Mouse (Mus musculus) hindbrain, embryonic 16.5 days (tissue): Measurements from ENCODE around the gene Plvap. TPM values are rescaled to one million over a fixed set of nuclear protein-coding genes. Genes with fewer than 3 reads are reported as not detected.

Experiments used
- ATAC-seq: fragments of 200-750 bp; cut with Nextera tagmentation; 2 replicates; pipeline ENCODE4 v1.8.0; 2017; ENCODE audit warnings: moderate TSS enrichment, moderate library complexity
- H3K27ac ChIP-seq: fragments of 300-500 bp; sonication (generic); 2 replicates; pipeline ENCODE4 v1.5.1; 2014; ENCODE audit warnings: low read depth, mild to moderate bottlenecking, control low read depth, low read length, moderate library complexity
- H3K27me3 ChIP-seq: fragments of 300-500 bp; sonication (generic); replicated peaks from 2 replicates; pipeline ENCODE4 v1.6.1; 2014; ENCODE audit warnings: low read length; ENCODE audit not compliant: control insufficient read depth, insufficient read depth
- H3K36me3 ChIP-seq: fragments of 300-500 bp; sonication (generic); 2 replicates; pipeline ENCODE4 v1.6.1; 2014; ENCODE audit warnings: mild to moderate bottlenecking, low read length, moderate library complexity, mixed read lengths; ENCODE audit not compliant: control insufficient read depth, insufficient read depth
- H3K4me1 ChIP-seq: fragments of 300-500 bp; sonication (generic); 2 replicates; pipeline ENCODE4 v1.6.1; 2014; ENCODE audit warnings: low read depth, low read length; ENCODE audit not compliant: control insufficient read depth, insufficient read depth
- H3K4me2 ChIP-seq: fragments of 300-500 bp; sonication (generic); 2 replicates; pipeline ENCODE4 v1.6.1; 2014; ENCODE audit warnings: mild to moderate bottlenecking, low read length, control low read depth, moderate library complexity
- H3K4me3 ChIP-seq: fragments of 300-500 bp; sonication (generic); 2 replicates; pipeline ENCODE4 v1.5.1; 2014; ENCODE audit warnings: mild to moderate bottlenecking, low read length, control low read depth, moderate library complexity
- H3K9ac ChIP-seq: fragments of 300-500 bp; sonication (generic); 2 replicates; pipeline ENCODE4 v1.6.1; 2014; ENCODE audit warnings: low read depth, mild to moderate bottlenecking, control low read depth, low read length, moderate library complexity
- H3K9me3 ChIP-seq: fragments of 300-500 bp; sonication (generic); 2 replicates; pipeline ENCODE4 v1.6.1; 2014; ENCODE audit warnings: mild to moderate bottlenecking, low read length, moderate library complexity; ENCODE audit not compliant: control insufficient read depth
- WGBS: fragments of 180-500 bp; shearing (Covaris S2); extraction: QIAGEN DNeasy Blood & Tissue Kit; methylation state at CpG from one replicate; pipeline ENCODE4 v1.1.7; 2014; 5-methylcytosine and 5-hydroxymethylcytosine counted together
- polyA plus RNA-seq: library from polyadenylated mRNA; unstranded; fragments of >200 nt; fragmentation: Nextera tagmentation; extraction: Ambion mirVana; gene quantifications from 2 replicates; pipeline ENCODE4 v1.2.1, GENCODE M21; 2015

Gene Plvap
- polyA plus RNA-seq, 1 experiment from 2014 or later: 12.5 TPM

DNA sequence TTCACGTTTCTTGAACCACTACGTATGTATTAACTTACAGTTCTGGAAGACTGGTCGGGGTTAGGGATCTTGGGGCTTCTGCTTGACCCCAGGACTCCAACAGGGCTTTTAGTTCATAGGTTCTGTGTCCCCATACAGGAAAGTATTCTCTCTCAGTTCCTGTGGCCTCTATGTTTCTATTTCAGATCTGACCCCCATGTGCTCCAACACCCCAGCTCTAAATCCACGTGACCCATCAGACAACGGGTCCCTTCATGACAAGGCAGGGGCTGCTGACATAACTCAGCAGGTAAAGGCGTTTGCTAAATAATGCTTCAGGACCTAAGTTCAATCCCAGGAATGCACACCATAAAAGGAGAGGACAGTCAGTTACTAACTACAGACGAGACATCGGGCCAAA is 45.8 kb downstream of the Plvap start:
- peak overlapping the region; percentile 81 for H3K4me3 ChIP-seq
- no peaks in the 10 kb centered on the region for H3K9me3 ChIP-seq
- H3K27ac ChIP-seq: peak overlapping the region; percentile 81; the same call in 1 of the 2 replicates
- H3K36me3 ChIP-seq: peaks cover 8% of the 10 kb centered on the region
- ATAC-seq: no peak
- 85% methylated on average over 8 of the region's 8 CpGs for WGBS
- peaks cover 39% of the 10 kb centered on the region for H3K4me1 ChIP-seq
- H3K27me3 ChIP-seq: no peaks in the 10 kb centered on the region
- peak overlapping the region; percentile 89 for H3K4me2 ChIP-seq
- no peak overlapping the region for H3K9ac ChIP-seq

DNA sequence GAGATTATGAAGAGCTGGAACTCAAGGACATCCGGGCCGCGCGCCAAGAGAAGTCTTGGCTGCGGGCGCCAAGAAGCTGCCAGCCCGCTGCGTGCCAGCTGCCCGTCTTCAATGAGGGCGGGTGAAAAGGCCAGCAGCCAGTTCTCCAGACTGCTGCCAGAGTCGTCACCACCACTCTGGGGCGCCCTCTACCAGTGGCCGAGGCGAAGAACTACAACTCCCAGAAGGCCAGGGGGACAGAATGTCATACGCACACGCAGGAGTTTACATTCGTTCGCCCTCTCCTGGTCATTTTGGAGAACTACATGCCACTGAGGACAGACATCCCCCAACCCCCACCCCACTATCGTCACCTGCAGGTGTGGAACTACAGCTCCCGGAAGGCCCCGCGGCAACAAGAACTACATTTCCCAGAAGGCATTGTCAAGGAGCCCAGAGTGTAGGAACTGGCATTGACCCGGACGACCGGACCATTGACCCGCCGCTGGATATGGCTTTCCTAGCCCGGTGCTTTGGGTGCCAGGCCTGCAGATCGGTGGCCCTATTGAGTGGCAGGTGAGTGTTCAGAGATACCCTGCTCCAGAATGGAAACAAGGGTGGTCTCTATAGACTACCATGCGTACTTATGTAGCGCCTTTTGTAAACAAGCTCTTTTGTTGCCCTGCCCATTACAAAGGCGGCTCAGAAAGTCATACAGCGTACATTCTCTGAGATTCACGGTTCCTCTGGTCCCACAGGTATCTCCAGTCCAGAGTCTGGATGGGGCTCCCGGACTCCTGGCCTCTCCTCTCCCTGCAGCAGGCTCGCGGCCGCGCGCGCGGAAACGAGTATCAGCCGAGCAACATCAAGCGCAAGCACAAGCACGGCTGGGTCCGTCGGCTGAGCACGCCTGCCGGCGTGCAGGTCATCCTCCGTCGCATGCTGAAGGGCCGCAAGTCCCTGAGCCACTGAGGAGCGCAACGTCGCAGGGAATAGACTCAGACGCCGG is 46.7 kb downstream of the Plvap start, which contains the start of gene Mrpl34:
TSS of gene Mrpl34 (plus strand) at position 447 of the 988 bp plus-strand sequence.
- Histone ChIP-seq H3K4me1 (peaks cover 35% of the 10 kb centered on the region), H3K4me3 (peak within 1 kb of the TSS; percentile 81), H3K36me3 (peaks cover 9% of the 10 kb centered on the region), H3K9ac (peak within 1 kb of the TSS; percentile 77), H3K9me3 (no peaks in the 10 kb centered on the region), H3K27me3 (no peaks in the 10 kb centered on the region), H3K27ac (peak within 1 kb of the TSS; percentile 85), H3K4me2 (peak within 1 kb of the TSS; percentile 89)
- ATAC-seq: peak; percentile 79
- under 1% methylated on average over 59 of the region's 59 CpGs for WGBS

DNA sequence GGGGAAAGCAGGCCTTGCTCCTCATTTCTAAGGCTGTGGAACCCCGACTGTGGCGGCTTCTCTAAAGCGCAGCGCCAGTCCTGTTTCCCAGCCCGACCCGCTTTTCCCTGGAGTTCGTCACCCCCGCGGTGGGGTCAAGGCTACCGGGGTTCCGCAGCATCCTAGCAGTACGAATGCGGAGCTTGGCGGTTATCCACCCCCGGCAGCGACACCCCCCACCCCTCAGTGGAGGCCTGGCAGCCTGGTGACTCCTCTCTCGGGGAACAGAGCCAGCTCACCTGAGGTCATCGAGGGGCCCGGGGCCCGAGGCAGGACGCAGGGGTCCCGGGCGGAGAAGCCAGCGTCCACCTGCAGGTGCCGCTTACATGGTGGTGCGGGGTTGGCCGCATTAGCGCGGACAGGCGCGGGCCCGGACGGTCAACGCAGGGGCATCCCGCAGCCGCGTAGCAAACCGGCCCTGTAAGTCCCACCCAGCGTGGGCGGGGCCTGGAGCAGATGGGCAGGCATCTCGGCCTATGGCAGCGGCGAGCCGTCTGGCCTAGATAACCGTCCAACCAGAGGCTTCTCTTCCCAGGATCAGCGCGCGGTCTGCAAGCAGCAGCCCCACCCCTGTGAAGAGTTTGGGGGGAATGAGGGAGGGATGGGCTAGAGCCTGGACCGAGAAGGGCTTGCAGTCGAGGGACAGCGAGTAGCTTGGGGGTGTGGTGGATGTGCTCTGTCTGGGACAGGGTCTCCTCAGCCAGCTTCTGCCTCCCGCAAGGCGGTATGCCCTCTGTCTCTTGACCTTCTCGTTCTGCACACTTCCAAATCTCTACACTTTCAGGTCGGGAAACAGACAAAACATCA is 48.1 kb downstream of the Plvap start, which contains the start of gene Abhd8:
TSS of gene Abhd8 (minus strand) at position 468 of the 846 bp plus-strand sequence.
- peak within 1 kb of the TSS; percentile 81 for H3K4me3 ChIP-seq
- ATAC-seq: peak; percentile 82
- peak within 1 kb of the TSS; percentile 88 for H3K9ac ChIP-seq
- H3K4me1 ChIP-seq: peaks cover 33% of the 10 kb centered on the region
- peak within 1 kb of the TSS; percentile 86 for H3K27ac ChIP-seq
- H3K27me3 ChIP-seq: no peaks in the 10 kb centered on the region
- H3K4me2 ChIP-seq: peak within 1 kb of the TSS; percentile 89
- peaks cover 17% of the 10 kb centered on the region for H3K36me3 ChIP-seq
- WGBS: under 1% methylated on average over 54 of the region's 55 CpGs
- H3K9me3 ChIP-seq: no peaks in the 10 kb centered on the region

DNA sequence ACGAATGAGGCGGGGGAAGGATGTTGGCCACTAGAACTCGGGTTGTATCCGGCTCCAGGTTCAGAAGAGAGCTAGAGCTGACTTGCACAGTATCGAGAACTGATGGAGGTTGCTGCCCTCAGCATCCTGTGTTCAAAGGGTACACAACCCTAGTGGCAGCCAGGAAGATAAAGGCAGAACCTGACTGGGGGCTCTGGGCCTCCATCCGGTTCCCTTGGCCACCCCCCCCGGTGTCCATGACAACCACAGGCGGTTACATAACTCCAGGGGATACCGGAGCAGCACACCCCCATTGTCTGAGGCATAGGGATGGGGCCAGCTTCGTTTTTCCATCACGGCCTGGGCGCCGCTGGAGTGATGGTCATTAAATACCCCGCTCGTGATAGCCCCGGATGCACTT is 48.8 kb downstream of the Plvap start:
- peaks cover 22% of the 10 kb centered on the region for H3K36me3 ChIP-seq
- ATAC-seq: no peak
- peak overlapping the region; percentile 88 for H3K9ac ChIP-seq
- WGBS: 2% methylated on average over 15 of the region's 16 CpGs
- H3K27ac ChIP-seq: peak overlapping the region; percentile 86
- peak overlapping the region; percentile 81 for H3K4me3 ChIP-seq
- no peaks in the 10 kb centered on the region for H3K9me3 ChIP-seq
- H3K27me3 ChIP-seq: no peaks in the 10 kb centered on the region
- H3K4me1 ChIP-seq: peaks cover 33% of the 10 kb centered on the region
- H3K4me2 ChIP-seq: peak overlapping the region; percentile 89

DNA sequence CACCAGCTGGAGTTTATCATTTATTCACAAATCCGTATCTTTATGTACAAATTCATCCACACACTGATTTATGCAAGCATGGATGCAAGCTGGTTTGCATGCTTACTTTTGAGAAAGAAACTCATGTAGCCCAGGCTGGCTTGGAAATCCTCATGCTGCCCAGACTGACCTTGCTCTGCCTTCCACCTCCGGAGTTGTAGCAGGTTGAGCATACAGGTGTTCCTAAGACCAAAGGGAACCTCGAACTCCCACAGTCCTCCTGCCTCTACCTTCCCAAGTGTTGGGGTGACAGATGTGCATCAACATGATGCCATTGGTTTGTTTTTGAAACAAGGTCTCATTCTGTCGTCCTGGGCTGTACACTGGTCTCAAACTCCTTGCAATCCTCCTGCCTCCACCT is 49.4 kb downstream of the Plvap start:
- Histone ChIP-seq H3K9me3 (no peaks in the 10 kb centered on the region), H3K27ac (no peak overlapping the region), H3K36me3 (peaks cover 27% of the 10 kb centered on the region), H3K9ac (peak overlapping the region; percentile 88), H3K4me3 (peak overlapping the region; percentile 81), H3K27me3 (no peaks in the 10 kb centered on the region), H3K4me1 (peaks cover 33% of the 10 kb centered on the region), H3K4me2 (peak overlapping the region; percentile 89)
- WGBS: 69% methylated on average over 4 of the region's 4 CpGs
- ATAC-seq: no peak

DNA sequence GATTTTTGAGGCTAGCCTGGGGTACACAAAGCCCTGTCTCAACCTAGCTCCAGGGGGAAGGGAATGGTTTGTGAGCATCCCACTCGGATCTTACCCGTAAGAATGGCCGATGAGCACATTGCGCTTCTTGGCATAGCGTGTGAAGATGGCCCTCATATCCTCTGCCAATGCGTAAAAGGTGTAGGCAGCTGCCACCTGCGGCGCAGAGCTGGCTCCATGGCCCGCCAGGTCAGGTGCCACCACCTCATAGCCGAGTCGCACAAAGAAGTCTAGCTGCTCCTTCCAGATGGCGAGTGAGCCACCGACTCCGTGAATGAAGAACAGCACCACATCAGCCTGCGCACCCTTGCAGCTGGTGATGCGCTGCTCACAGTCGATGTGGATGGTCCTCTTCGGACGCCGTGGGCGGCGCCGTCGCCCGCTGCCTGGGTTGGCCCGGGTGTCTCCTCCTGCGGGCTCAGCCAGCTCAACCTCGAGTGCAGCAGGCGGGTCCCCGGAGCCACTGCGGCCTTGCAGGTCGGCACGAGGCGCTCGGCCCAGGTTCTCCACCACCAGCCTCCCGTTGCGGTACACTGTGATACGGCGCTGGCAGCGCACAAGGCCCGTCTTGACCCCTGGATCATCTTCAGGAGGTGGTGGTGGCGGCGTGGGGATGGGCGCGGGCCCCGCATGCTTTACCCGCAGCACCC is 50.3 kb downstream of the Plvap start:
- no peaks in the 10 kb centered on the region for H3K9me3 ChIP-seq
- peak overlapping the region; percentile 89; the same call in 1 of the 2 replicates for H3K4me2 ChIP-seq
- no peak overlapping the region for H3K4me3 ChIP-seq
- H3K36me3 ChIP-seq: peaks cover 34% of the 10 kb centered on the region
- WGBS: 80% methylated on average over 47 of the region's 47 CpGs
- H3K27me3 ChIP-seq: no peaks in the 10 kb centered on the region
- ATAC-seq: no peak
- H3K4me1 ChIP-seq: peaks cover 33% of the 10 kb centered on the region
- H3K9ac ChIP-seq: peak overlapping the region; percentile 35; the same call in 1 of the 2 replicates
- H3K27ac ChIP-seq: no peak overlapping the region

DNA sequence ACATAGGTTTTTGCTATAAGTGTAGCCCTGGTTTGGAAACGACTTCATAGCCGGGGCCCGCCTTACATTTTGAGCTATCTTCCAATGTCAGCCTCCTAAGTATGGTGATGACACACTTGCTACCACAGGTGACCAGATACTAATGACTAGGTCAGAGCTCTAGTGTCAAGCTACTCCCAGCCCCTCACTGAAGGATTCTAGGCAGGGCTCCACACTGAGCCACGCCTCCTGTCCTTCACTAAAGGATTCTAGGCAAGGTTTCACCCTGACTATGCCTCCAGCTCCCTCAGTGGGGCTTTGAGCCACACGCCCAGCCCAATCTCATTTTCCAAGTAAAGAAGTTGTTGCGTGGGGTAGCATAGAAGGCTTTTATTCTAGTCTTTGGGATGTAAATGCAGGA is 50.8 kb downstream of the Plvap start:
- Histone ChIP-seq H3K27ac (no peak overlapping the region), H3K4me3 (no peak overlapping the region), H3K27me3 (no peaks in the 10 kb centered on the region), H3K4me2 (no peak overlapping the region), H3K36me3 (peaks cover 34% of the 10 kb centered on the region), H3K9me3 (no peaks in the 10 kb centered on the region), H3K4me1 (peaks cover 31% of the 10 kb centered on the region), H3K9ac (no peak overlapping the region)
- WGBS: 92% methylated on average over 6 of the region's 6 CpGs
- ATAC-seq: no peak

DNA sequence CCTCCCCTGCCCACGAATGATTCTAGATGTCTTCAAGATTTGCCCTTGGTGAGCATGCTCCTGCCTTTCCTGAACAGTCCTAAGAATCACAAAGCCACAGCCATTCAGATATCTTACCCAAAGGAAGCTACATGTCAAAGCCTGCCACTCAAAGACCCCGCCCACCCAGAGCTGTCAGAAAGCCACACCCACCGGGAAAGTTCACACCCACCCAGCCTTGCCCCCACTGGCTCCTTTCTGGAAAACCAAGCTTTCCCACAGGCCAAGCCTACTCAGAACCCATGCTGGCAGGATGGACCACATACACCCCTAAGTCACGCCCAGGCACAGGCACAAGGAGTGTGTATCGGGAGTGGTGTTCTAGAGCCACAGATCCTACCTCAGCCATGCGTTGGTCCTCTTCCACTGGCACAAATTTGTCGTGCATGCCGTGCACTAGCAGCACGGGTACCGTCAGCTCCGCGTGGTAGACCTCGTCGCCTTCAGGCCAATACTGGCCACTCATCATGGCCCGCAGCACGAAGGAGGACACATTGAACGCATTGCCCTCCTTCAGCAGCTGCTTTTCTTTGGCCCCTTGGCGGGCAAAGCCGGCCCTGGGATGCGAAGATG is 53.8 kb downstream of the Plvap start:
- Histone ChIP-seq H3K27ac (no peak overlapping the region), H3K9ac (no peak overlapping the region), H3K4me1 (peaks cover 20% of the 10 kb centered on the region), H3K36me3 (peaks cover 34% of the 10 kb centered on the region), H3K4me3 (no peak overlapping the region), H3K4me2 (no peak overlapping the region), H3K27me3 (no peaks in the 10 kb centered on the region), H3K9me3 (no peaks in the 10 kb centered on the region)
- ATAC-seq: no peak
- WGBS: 84% methylated on average over 20 of the region's 20 CpGs
